In genomic region chr9:30314355-30315171, GRCm38 (mm10) we compare ENCODE assay signal across 9 mouse cellular contexts.
A peak's percentile ranks its signal among the peaks of the same experiment; 100 is the strongest.
DNase-seq lines count a peak whose midpoint lies in the region; ATAC-seq and TF ChIP-seq lines count a peak whose summit lies in the region.
"Had no signal": no experiment of that assay in that cellular context is flagged by ENCODE, and none has a peak within 500 bp of the region (broad histone marks: within the 10 kb centered on the region; RNA-seq: fewer than 3 reads in every experiment).

No protein-coding gene starts in this region.

- H3K9me3 ChIP-seq in intestine, embryonic 16.5 days (ENCODE audit: control insufficient read depth, low read length), result no peaks in the 10 kb centered on the region

- peak overlapping the region; percentile 59 for H3K4me3 ChIP-seq in gastrocnemius, adult 2 months
- H3K4me3 ChIP-seq in intestine, embryonic 16.5 days (ENCODE audit: low read length), result no peak overlapping the region

- H3K27me3 ChIP-seq in intestine, embryonic 16.5 days (replicated peaks; ENCODE audit: control insufficient read depth, insufficient read depth, low read length), result no peaks in the 10 kb centered on the region

- 50% methylated on average over 15 of the region's 15 CpGs for WGBS in intestine, embryonic 16.5 days

- no peaks in the 10 kb centered on the region for H3K36me3 ChIP-seq in intestine, embryonic 16.5 days (ENCODE audit: control insufficient read depth, insufficient read depth, low read length)

- peak overlapping the region; percentile 26; the same call in 1 of the 2 replicates for H3K4me2 ChIP-seq in intestine, embryonic 16.5 days (ENCODE audit: low read depth, low read length)

- peak; percentile 6 to 15 for DNase-seq in frontal cortex, postnatal 14 days (ENCODE audit: low spot score in 2 of 2)
- DNase-seq in frontal cortex, postnatal 25 days (ENCODE audit: low spot score in 2 of 2), result no peak
- peak; percentile 63 to 88 for DNase-seq in adrenal gland, adult (ENCODE audit: inconsistent age in 2 of 2, low spot score in 1 of 2)
- DNase-seq in gastrocnemius, adult 2 months, result peak; percentile 46
- peak; percentile 60 for DNase-seq in lung, postnatal 10 days
- DNase-seq in thymus, postnatal 36 days, result no peak
- no peak for DNase-seq in B cell, adult 2 months

- no peak overlapping the region for H3K9ac ChIP-seq in intestine, embryonic 16.5 days (ENCODE audit: low read depth, low read length)
- H3K9ac ChIP-seq: liver, embryonic 14.5 days had no signal

- no peak for TF ChIP-seq CTCF in gastrocnemius, adult 2 months (IDR thresholded peaks at IDR 0.05)

- no peak overlapping the region for H3K27ac ChIP-seq in gastrocnemius, adult 2 months
- H3K27ac ChIP-seq in intestine, embryonic 16.5 days (ENCODE audit: low read length), result 0 out of 2 replicates have a peak overlapping the region, but pooled peaks have one; percentile 1
- H3K27ac ChIP-seq: liver, embryonic 14.5 days had no signal

- intact Hi-C loops in gastrocnemius, adult 2 months (cut with DNase I), result no loop called here

- ATAC-seq in intestine, embryonic 16.5 days, result peak; percentile 67

- no peaks in the 10 kb centered on the region for H3K4me1 ChIP-seq in intestine, embryonic 16.5 days (ENCODE audit: control insufficient read depth, insufficient read depth, low read length)

Comparison
In these comparisons a context has a peak if more than half of its experiments do, and no peak if none do; other contexts are left out.
1. DNase-seq: peak in frontal cortex, postnatal 14 days (2 of 2), adrenal gland, adult (2 of 2), gastrocnemius, adult 2 months (single experiment) and lung, postnatal 10 days (single experiment); none in frontal cortex, postnatal 25 days (0 of 2), thymus, postnatal 36 days (0 of 2) and B cell, adult 2 months (0 of 2).